Mouse (Mus musculus) limb, embryonic 14.5 days (tissue): ENCODE measurements around the gene Cd47. TPM values are rescaled to one million over a fixed set of nuclear protein-coding genes. Genes with fewer than 3 reads are reported as not detected.

Experiments used
- ATAC-seq: fragments of 200-750 bp; cut with Nextera tagmentation; 2 replicates; pipeline ENCODE4 v1.8.0; 2017; ENCODE audit warnings: low read depth, moderate number of reproducible peaks, moderate TSS enrichment; ENCODE audit not compliant: low FRiP score
- DNase-seq: peaks from one replicate; pipeline ENCODE4 v3.0.0-alpha.2; 2015; ENCODE audit warnings: low spot score
- H3K27ac ChIP-seq: fragments of 300-500 bp; sonication (generic); replicated peaks from 2 replicates; pipeline ENCODE4 v1.5.1; 2014; ENCODE audit warnings: low read depth, mild to moderate bottlenecking, low read length, moderate library complexity, mixed read lengths
- H3K27me3 ChIP-seq: fragments of 300-500 bp; sonication (generic); 2 replicates; pipeline ENCODE4 v1.6.1; 2014; ENCODE audit warnings: low read length, mixed read lengths; ENCODE audit not compliant: control insufficient read depth, insufficient read depth
- H3K36me3 ChIP-seq: fragments of 300-500 bp; sonication (generic); 2 replicates; pipeline ENCODE4 v1.6.1; 2014; ENCODE audit warnings: mild to moderate bottlenecking, low read length, moderate library complexity, mixed read lengths; ENCODE audit not compliant: control insufficient read depth, insufficient read depth
- H3K4me1 ChIP-seq: fragments of 300-500 bp; sonication (generic); 2 replicates; pipeline ENCODE4 v1.6.1; 2014; ENCODE audit warnings: antibody characterized with exemption, low read length, mixed read lengths; ENCODE audit not compliant: control insufficient read depth, insufficient read depth
- H3K4me2 ChIP-seq: fragments of 300-500 bp; sonication (generic); replicated peaks from 2 replicates; pipeline ENCODE4 v1.6.1; 2014; ENCODE audit warnings: low read depth, mild to moderate bottlenecking, low read length, moderate library complexity; ENCODE audit not compliant: severe bottlenecking
- H3K4me3 ChIP-seq: fragments of 300-500 bp; sonication (generic); replicated peaks from 2 replicates; pipeline ENCODE4 v1.5.1; 2014; ENCODE audit warnings: low read length
- H3K9ac ChIP-seq: fragments of 300-500 bp; sonication (generic); 2 replicates; pipeline ENCODE4 v1.6.1; 2014; ENCODE audit warnings: mild to moderate bottlenecking, low read depth, low read length, moderate library complexity; ENCODE audit not compliant: severe bottlenecking
- H3K9me3 ChIP-seq: fragments of 300-500 bp; sonication (generic); 2 replicates; pipeline ENCODE4 v1.6.1; 2016; ENCODE audit warnings: low read length; ENCODE audit not compliant: control insufficient read depth
- POLR2A ChIP-seq: fragments of 200-500 bp; IDR thresholded peaks from 2 replicates; pipeline ENCODE4 v1.8.0; 2012; ENCODE audit warnings: inconsistent platforms, mild to moderate bottlenecking, moderate library complexity, borderline replicate concordance; ENCODE audit not compliant: insufficient read depth, insufficient read length; ENCODE audit errors: extremely low read depth
- WGBS: fragments of 180-500 bp; shearing (Covaris S2); extraction: QIAGEN DNeasy Blood & Tissue Kit; methylation state at CpG from one replicate; pipeline ENCODE4 v1.1.7; 2014; 5-methylcytosine and 5-hydroxymethylcytosine counted together
- polyA plus RNA-seq, 2 experiments: library from polyadenylated mRNA; depleted of rRNA in 1 of 2; stranded (reverse) in 1 of 2; unstranded in 1 of 2; fragments of >200 nt; fragmentation: Nextera tagmentation in 1 of 2; extraction: Ambion mirVana in 1 of 2; gene quantifications; 2 replicates each; pipeline versions ENCODE4 v1.2.1 to v1.2.3; 2012 to 2014

Gene Cd47
- polyA plus RNA-seq, 2 experiments = 29.5 to 91.0 TPM

GRCm38 (mm10) chr16:49887811-49888564, 87.7 kb downstream of the Cd47 start:
- H3K36me3 ChIP-seq = no peaks in the 10 kb centered on the region
- 61% methylated on average over 9 of the region's 9 CpGs for WGBS
- no peak overlapping the region for H3K27ac ChIP-seq
- H3K4me2 ChIP-seq = no peak overlapping the region
- H3K9me3 ChIP-seq = 0 out of 2 replicates have a peak, but pooled peaks cover 4% of the 10 kb centered on the region
- DNase-seq = no peak
- H3K27me3 ChIP-seq = no peaks in the 10 kb centered on the region
- TF ChIP-seq POLR2A = no peak
- no peaks in the 10 kb centered on the region for H3K4me1 ChIP-seq
- no peak overlapping the region for H3K9ac ChIP-seq
- H3K4me3 ChIP-seq = no peak overlapping the region
- ATAC-seq = no peak

GRCm38 (mm10) chr16:49889031-49889655, 88.8 kb downstream of the Cd47 start:
- no peak for DNase-seq
- WGBS = 71% methylated on average over 2 of the region's 2 CpGs

GRCm38 (mm10) chr16:49892252-49892651, 91.9 kb downstream of the Cd47 start:
- ATAC-seq = no peak

More at GRCm38 (mm10) chr16:49889031-49889655, 88.8 kb downstream of the Cd47 start:
- H3K27me3 ChIP-seq = no peaks in the 10 kb centered on the region
- H3K9me3 ChIP-seq = 0 out of 2 replicates have a peak, but pooled peaks cover 4% of the 10 kb centered on the region
- ATAC-seq = no peak
- H3K36me3 ChIP-seq = no peaks in the 10 kb centered on the region
- no peak overlapping the region for H3K9ac ChIP-seq
- no peak for TF ChIP-seq POLR2A
- H3K4me1 ChIP-seq = no peaks in the 10 kb centered on the region
- no peak overlapping the region for H3K27ac ChIP-seq
- no peak overlapping the region for H3K4me3 ChIP-seq
- no peak overlapping the region for H3K4me2 ChIP-seq

GRCm38 (mm10) chr16:49892945-49893344, 92.6 kb downstream of the Cd47 start:
- DNase-seq (no peak), ATAC-seq (no peak)
- peaks cover 5% of the 10 kb centered on the region; the same call in 1 of the 2 replicates for H3K36me3 ChIP-seq
- no peaks in the 10 kb centered on the region for H3K27me3 ChIP-seq
- H3K9me3 ChIP-seq = 0 out of 2 replicates have a peak, but pooled peaks cover 4% of the 10 kb centered on the region
- H3K4me2 ChIP-seq = no peak overlapping the region
- no peak overlapping the region for H3K9ac ChIP-seq
- no peak overlapping the region for H3K4me3 ChIP-seq
- no peaks in the 10 kb centered on the region for H3K4me1 ChIP-seq
- no peak for TF ChIP-seq POLR2A
- H3K27ac ChIP-seq = no peak overlapping the region
- 85% methylated on average over 2 of the region's 2 CpGs for WGBS

More at GRCm38 (mm10) chr16:49892252-49892651, 91.9 kb downstream of the Cd47 start:
- H3K9me3 ChIP-seq = 0 out of 2 replicates have a peak, but pooled peaks cover 4% of the 10 kb centered on the region
- no peak overlapping the region for H3K27ac ChIP-seq
- no peak for TF ChIP-seq POLR2A
- no peaks in the 10 kb centered on the region for H3K27me3 ChIP-seq
- no peak overlapping the region for H3K9ac ChIP-seq
- no peak overlapping the region for H3K4me3 ChIP-seq
- WGBS = 82% methylated on average over 3 of the region's 3 CpGs
- no peaks in the 10 kb centered on the region for H3K4me1 ChIP-seq
- no peak overlapping the region for H3K4me2 ChIP-seq
- no peak for DNase-seq
- H3K36me3 ChIP-seq = peaks cover 5% of the 10 kb centered on the region; the same call in 1 of the 2 replicates

- Histone ChIP-seq H3K27ac (no peak overlapping the region), H3K36me3 (peaks cover 5% of the 10 kb centered on the region; the same call in 1 of the 2 replicates), H3K4me2 (no peak overlapping the region), H3K27me3 (no peaks in the 10 kb centered on the region), H3K4me1 (no peaks in the 10 kb centered on the region), H3K9me3 (0 out of 2 replicates have a peak, but pooled peaks cover 4% of the 10 kb centered on the region), H3K9ac (no peak overlapping the region), H3K4me3 (no peak overlapping the region)
- TF ChIP-seq POLR2A = no peak
- no peak for ATAC-seq
- DNase-seq = no peak
- 52% methylated on average over 4 of the region's 4 CpGs for WGBS
Observed at GRCm38 (mm10) chr16:49894624-49895023, 94.3 kb downstream of the Cd47 start.
